Mouse (Mus musculus) liver, adult 2 months (tissue): Measurements from ENCODE around the gene Grik2.

ENCODE experiments used
- CTCF ChIP-seq: fragments of 200-500 bp; IDR thresholded peaks from 2 replicates; pipeline ENCODE4 v1.5.1; 2011; ENCODE audit warnings: low read depth, low read length, control low read depth
- POLR2A ChIP-seq: fragments of 200-500 bp; IDR thresholded peaks from 2 replicates; pipeline ENCODE4 v1.6.1; 2011; ENCODE audit warnings: low read length, control low read depth; ENCODE audit not compliant: insufficient read depth; ENCODE audit errors: extremely low read depth

DNA sequence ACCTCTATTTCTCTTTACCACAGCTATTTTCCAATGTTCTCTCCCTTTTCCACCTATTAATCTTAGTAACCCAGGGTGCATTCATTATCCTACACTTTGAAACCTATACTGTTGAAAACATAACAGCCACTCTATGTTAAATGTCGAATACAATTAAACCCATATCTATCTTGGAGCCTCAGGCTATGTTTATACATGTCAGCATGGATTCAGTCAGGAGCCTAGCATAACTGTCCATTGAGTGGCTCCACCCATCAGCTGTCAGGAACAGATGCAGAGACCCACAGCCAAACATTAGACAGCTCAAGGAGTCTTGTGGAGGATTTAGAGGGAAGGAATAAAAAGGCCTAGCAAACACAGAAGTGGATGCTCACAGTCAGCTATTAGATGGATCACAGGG lies 347.2 kb downstream of the Grik2 start:
- no peak for TF ChIP-seq POLR2A
- TF ChIP-seq CTCF = no peak
